ENCODE assay signal across 19 mouse cellular contexts in the genomic region with DNA sequence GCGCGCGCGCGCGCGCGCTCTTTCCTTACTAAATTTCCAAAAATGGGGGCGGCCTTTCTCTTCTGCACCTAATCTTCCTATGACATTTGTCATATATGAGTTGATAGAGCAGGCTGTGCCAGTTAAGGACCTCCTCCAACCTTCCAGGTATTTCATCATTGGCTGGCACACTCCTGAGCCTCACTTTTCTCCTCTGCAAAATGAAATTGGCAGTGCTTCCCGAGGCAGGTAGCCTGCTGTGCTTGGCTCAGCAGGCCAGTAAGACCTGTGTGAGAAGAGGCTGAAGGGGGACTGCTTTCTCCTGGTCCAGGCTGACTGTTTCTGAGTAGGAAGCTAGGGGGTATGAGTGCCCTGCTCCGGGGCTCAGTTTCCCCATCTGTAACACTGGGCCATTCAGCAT.
A peak's percentile ranks its signal among the peaks of the same experiment; 100 is the strongest.
DNase-seq lines count a peak whose midpoint lies in the region; ATAC-seq lines count a peak whose summit lies in the region.
"Had no signal": no experiment of that assay in that cellular context is flagged by ENCODE, and none has a peak within 500 bp of the region (broad histone marks: within the 10 kb centered on the region; RNA-seq: fewer than 3 reads in every experiment).

No protein-coding gene starts in this region.

- H3K27ac ChIP-seq in forebrain, embryonic 16.5 days (ENCODE audit: low read length): no peak overlapping the region
- H3K27ac ChIP-seq: embryonic facial prominence, embryonic 12.5 days; forebrain, embryonic 13.5 days; heart, embryonic 10.5 days; hindbrain, embryonic 13.5 days; hindbrain, postnatal 0 days had no signal

- peak; percentile 83 for DNase-seq in brain, adult 2 months (ENCODE audit: low read depth, low spot score)
- peak; percentile 69 to 79 for DNase-seq in cerebellum, adult 18-20 months
- peak; percentile 84 for DNase-seq in cerebellum, adult 9-11 months
- DNase-seq in cerebellum, postnatal 36 days: peak; percentile 65 to 72
- no peak for DNase-seq in spleen, postnatal 36 days (ENCODE audit: low spot score in 2 of 2)
- no peak for DNase-seq in adrenal gland, adult 8-10 months
- DNase-seq: adrenal gland, adult 2 months; adrenal gland, postnatal 36 days; gastrocnemius, postnatal 36 days; heart, adult 18-20 months; heart, postnatal 10 days; kidney, adult 11 months had no signal

- no peak overlapping the region for H3K4me3 ChIP-seq in forebrain, embryonic 16.5 days (replicated peaks; ENCODE audit: low read length)
- H3K4me3 ChIP-seq: embryonic facial prominence, embryonic 12.5 days; forebrain, embryonic 13.5 days; heart, embryonic 10.5 days; hindbrain, embryonic 13.5 days had no signal

- no peaks in the 10 kb centered on the region for H3K36me3 ChIP-seq in forebrain, embryonic 16.5 days (ENCODE audit: control insufficient read depth, insufficient read depth)
- H3K36me3 ChIP-seq: embryonic facial prominence, embryonic 12.5 days; heart, embryonic 10.5 days; hindbrain, embryonic 13.5 days had no signal

- no peaks in the 10 kb centered on the region for H3K27me3 ChIP-seq in forebrain, embryonic 16.5 days (replicated peaks; ENCODE audit: control insufficient read depth, insufficient read depth, low read length)
- H3K27me3 ChIP-seq: embryonic facial prominence, embryonic 12.5 days; forebrain, embryonic 13.5 days; hindbrain, embryonic 13.5 days; Patski had no signal

- H3K9ac ChIP-seq in forebrain, embryonic 16.5 days (replicated peaks; ENCODE audit: low read depth, low read length): no peak overlapping the region
- H3K9ac ChIP-seq: embryonic facial prominence, embryonic 12.5 days; forebrain, embryonic 13.5 days; hindbrain, embryonic 13.5 days had no signal

- no peaks in the 10 kb centered on the region for H3K4me1 ChIP-seq in forebrain, embryonic 16.5 days (replicated peaks; ENCODE audit: control insufficient read depth, insufficient read depth, low read length)
- H3K4me1 ChIP-seq: embryonic facial prominence, embryonic 12.5 days; forebrain, embryonic 13.5 days; heart, embryonic 10.5 days had no signal

- no peak overlapping the region for H3K4me2 ChIP-seq in forebrain, embryonic 16.5 days (ENCODE audit: low read length)
- H3K4me2 ChIP-seq: embryonic facial prominence, embryonic 12.5 days; forebrain, embryonic 13.5 days; hindbrain, embryonic 13.5 days had no signal

- no peaks in the 10 kb centered on the region for H3K9me3 ChIP-seq in forebrain, embryonic 16.5 days (ENCODE audit: control insufficient read depth, low read length)
- H3K9me3 ChIP-seq: embryonic facial prominence, embryonic 12.5 days; forebrain, embryonic 13.5 days; heart, embryonic 10.5 days; hindbrain, embryonic 13.5 days had no signal

- no peak for ATAC-seq in forebrain, embryonic 16.5 days
- ATAC-seq: forebrain, embryonic 13.5 days; hindbrain, postnatal 0 days; Patski had no signal

- 93% methylated on average over 11 of the region's 11 CpGs for WGBS in forebrain, embryonic 16.5 days

Comparison
In these comparisons a context has a peak if more than half of its experiments do, and no peak if none do; other contexts are left out.
1. DNase-seq: peak in brain, adult 2 months (single experiment), cerebellum, adult 18-20 months (2 of 2), cerebellum, adult 9-11 months (single experiment) and cerebellum, postnatal 36 days (2 of 2); none in spleen, postnatal 36 days (0 of 2) and adrenal gland, adult 8-10 months (single experiment).